Mouse (Mus musculus) granulocyte monocyte progenitor cell, adult 5-6 weeks (primary cell): ENCODE measurements around the gene Hadh. TPM values are rescaled to one million over a fixed set of nuclear protein-coding genes. Genes with fewer than 3 reads are reported as not detected.

Experiments
- ATAC-seq: replicated peaks from 2 replicates; pipeline ENCODE4 v1.8.0; 2016; ENCODE audit warnings: mild to moderate bottlenecking, moderate TSS enrichment, inconsistent platforms; ENCODE audit not compliant: poor library complexity, severe bottlenecking
- total RNA-seq, 2 experiments: library from RNA; stranded (forward) in 1 of 2; stranded (reverse) in 1 of 2; fragments of 200-712, 200-1000 nt in 1 of 2; fragments of >200 nt in 1 of 2; fragmentation: Nextera tagmentation in 1 of 2; gene quantifications; 2 replicates each; pipeline ENCODE4 v1.2.3; 2014 to 2017

The Hadh gene
- total RNA-seq, 2 experiments from 2014 or later, result 57.0 to 73.5 TPM

DNA sequence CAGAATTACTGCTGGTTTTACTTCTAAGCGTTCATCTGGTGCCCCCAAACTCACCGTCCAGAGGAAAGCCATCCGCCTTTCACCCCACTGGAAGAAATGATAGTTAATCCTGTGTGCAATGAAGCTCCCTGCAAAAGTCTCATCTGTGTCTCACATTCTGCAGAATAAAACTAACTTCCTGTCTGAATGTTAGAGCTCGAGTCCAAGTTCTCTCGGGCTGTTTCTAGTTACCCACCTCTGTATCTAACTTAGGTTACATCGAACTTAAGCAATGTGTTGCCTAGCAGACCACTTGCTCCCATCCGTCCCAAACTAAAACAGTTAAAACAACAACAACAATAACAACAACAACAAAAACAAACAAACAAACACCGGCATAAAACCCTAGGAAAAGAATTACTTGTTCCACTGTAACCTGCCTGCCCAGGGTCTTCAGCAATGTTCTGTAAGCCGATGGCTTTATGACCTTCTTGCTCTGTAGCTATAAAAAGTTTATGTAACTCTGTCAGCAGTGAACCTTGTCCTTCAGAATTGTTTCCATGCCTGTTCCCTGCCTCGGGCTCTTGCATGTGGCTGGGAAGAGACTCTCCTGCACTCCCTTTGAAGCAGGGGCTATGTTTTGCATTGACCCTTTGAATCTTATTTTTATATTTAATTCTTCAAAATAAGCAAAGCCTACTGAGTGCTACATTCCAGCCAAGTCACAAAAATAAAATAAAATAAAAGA, 636 bp upstream of the Hadh start:
- ATAC-seq, result peak; percentile 8; the same call in 1 of the 2 replicates

DNA sequence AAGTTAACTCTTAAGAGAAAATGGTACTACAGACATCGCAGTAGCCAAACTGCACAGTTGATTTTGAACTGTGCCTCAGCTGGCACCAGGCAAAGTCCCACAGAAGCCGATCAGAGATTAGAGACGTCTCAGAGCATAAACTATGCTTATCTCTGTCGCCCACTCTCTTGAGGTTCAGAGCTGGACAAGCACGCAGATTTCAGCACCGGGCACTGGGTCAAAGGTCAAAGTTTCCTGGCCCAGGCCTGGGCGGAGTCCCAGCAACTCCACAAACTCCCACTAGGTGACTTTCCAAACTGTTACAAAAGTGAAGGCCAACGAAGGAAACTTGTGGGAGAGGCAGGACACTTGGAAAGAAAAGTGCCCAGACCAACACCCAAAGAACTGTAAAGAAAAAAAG, 744 bp downstream of the Hadh start:
- ATAC-seq, result peak; percentile 54

DNA sequence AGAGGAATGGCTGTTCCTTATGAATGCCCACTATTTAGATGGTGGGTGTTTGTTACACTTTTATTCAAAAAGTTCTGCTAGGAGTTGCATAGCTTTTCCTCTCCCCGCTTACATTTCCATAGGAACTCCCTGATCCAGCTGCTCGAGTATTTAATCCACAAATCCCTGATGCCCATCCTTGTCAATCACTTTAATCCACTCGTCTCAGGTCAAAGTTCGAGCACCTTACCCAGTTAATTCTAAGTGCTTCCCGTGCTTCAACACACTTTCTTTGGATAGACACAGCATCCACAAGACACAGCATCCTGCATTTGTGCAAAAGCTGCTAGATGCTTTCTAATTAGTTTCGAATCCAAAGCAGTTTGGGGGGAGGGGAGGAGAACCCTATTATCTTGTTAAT, 1.5 kb downstream of the Hadh start:
- ATAC-seq, result no peak

DNA sequence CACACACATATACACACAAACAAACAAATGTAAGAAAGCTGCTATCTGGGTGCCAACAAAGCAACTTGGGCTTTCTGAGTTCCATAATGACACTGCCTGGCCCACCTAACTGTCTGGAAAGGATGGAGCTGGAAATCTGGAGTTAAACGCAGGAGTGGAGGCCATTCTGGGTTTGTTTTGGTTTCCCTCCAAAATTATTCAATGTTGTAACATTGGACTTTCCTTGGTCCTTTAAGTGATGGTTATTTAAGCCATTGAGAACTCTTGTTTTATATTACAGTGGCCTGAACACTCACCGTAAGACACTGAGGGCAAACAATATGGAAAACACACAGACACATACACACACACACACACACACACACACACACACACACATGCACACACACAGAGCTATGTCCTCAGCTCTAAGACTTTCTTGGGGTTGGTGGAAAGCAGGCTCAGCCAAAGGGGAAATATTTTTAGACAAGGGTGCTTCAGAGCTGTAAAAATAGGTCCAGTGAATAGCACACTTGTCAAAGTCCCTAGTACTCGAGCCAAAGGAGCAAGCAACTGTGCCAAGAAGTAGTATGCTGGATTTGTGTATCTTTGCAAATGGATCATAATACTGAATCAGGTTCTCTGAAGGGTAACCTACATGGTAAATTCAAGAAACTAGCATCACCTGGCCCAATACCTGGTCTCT, 5.4 kb downstream of the Hadh start:
- no peak for ATAC-seq

- ATAC-seq, result no peak
Measured at GRCm38 (mm10) chr3:131265516-131265915, 6.4 kb downstream of the Hadh start.

DNA sequence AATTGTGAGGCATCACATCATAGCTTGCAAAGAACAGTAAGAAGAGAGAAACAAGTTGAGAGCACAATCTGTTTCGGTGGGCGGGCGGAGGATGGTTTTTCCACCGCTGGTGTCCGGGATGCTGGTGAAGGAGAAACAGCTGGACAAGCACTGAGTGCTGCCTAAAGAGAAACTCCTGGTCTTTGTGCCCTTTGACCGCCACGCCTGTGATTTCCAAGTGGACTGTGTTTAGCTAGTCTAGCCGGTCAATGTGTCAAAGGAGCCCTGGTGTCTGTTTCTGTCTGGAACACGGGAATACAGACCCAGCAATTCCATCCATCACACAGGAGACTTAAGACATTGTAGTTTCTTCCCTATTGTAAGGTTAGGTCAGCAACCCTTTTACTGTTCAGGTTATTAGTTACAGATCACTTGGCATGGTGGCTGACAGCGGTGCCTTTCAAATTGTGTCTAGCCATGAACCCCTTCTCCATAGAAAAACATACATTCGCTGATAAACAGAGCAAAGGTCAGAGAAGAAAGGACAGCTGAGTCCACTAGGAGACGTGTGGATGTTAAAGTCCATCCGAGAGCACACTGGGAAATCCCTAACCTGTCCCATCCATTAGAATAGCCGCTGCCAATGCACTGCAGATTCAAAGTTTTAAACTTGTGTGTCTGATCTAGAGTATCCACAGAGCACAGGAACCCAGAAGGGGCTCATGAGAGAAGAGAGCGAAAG, 8.0 kb downstream of the Hadh start:
- no peak for ATAC-seq

GRCm38 (mm10) chr3:131260418-131260817, 11.5 kb downstream of the Hadh start:
- no peak for ATAC-seq

GRCm38 (mm10) chr3:131259392-131259965, 12.4 kb downstream of the Hadh start:
- no peak for ATAC-seq

DNA sequence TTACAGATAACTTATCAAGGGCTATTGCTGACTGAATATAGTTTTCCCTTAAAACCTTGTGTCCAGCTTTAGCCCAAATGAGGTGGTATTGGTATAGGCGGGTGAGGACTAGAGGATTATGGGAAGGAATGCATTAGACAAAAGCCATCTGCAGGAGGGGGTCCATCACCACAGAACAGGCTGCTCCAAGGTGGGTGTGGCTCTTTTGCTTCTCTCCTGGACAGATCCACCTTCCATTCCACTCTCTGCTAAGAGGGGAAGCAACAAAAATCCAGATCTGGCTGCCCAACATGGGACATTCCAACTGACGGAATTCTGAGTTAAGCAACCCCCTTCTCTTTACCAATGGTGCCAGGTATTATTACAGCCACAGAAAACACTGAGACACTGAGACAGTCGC, 13.0 kb downstream of the Hadh start:
- ATAC-seq, result no peak

GRCm38 (mm10) chr3:131255399-131255981, 16.4 kb downstream of the Hadh start:
- ATAC-seq, result no peak

DNA sequence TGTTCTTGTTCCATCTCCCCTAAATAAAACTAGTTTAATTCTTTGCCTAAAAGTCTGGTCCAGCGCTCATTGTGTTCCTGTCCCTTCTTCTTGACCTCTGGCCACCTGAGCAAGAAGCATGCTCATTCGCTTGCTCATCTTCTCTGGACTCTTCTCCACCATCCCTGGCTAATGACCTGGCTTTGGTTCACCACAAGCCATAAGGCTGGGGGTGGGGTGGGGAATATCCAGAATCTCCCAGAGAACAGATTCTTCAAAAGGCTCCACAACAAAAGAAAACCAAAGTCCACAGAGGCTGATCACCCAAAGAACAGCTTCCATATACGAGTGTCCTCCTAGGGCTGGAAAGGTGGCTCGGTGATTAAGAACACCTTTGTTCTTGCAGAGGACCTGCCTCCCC, 16.9 kb downstream of the Hadh start:
- ATAC-seq, result no peak

GRCm38 (mm10) chr3:131251601-131252000, 20.3 kb downstream of the Hadh start:
- no peak for ATAC-seq

GRCm38 (mm10) chr3:131250978-131251377, 20.9 kb downstream of the Hadh start:
- no peak for ATAC-seq

DNA sequence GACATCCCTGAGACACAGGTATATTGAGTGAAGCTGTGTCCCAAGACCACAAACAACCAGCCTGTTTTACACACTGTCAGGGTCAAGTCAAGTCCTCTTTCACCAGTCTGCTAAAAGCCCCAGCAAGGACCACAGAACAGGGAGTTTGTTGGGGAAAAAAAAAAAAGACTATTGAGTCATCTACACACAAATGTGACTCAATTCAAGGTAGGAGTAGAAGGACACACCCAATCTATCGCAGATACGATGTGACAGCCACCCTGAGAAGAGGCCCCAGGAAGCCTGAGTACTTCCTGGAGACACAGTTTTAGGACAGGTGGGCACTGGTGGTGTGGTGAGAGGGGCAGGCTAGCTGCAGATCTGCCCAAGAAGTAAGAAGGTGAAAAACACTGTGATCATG, 21.6 kb downstream of the Hadh start:
- ATAC-seq, result no peak

GRCm38 (mm10) chr3:131248444-131248843, 23.5 kb downstream of the Hadh start:
- no peak for ATAC-seq

DNA sequence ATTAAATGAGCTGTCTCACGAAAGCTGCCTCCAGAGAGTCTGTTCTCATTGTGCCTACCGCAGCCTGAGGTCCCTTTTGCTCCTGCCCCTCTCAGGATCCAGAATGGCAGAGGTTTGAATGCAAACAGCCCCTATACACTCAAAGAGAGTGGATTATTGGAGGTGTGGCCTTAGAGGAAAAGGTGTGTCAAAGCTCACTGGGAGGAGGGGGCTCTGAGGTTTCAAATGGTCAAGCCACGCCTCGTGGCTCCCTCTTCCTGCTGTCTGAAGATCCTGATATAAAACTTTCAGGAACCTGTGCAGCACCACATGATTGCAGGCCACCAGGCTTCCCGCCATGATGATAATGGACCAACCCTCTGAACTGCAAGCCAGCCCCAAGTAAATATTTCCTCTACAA, 24.1 kb downstream of the Hadh start:
- ATAC-seq, result no peak

GRCm38 (mm10) chr3:131247447-131247846, 24.5 kb downstream of the Hadh start:
- ATAC-seq, result no peak

DNA sequence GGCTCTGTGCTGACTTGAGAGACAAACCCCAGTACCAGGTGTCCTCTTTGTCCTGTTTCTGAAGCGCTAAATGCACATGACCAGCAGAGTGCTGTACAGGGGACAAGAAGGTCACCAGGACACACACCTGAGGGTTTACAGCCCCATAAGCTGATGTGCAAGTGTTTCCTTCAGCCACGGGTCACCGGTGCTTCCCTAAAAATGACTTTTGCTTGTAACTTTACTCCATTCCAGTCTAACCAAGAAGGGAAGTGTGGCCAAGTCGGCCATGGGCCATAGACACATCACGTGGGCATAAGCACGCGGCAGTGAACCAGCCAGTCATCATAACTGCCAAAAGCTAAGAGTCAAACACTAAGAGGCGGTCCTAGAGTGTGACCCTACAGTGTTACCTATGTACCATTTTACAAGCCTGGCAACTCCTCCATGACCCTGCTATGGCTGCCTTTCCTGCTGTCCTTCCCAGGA, 25.3 kb downstream of the Hadh start:
- 0 out of 2 replicates have a peak, but pooled peaks have one; percentile 8 for ATAC-seq

DNA sequence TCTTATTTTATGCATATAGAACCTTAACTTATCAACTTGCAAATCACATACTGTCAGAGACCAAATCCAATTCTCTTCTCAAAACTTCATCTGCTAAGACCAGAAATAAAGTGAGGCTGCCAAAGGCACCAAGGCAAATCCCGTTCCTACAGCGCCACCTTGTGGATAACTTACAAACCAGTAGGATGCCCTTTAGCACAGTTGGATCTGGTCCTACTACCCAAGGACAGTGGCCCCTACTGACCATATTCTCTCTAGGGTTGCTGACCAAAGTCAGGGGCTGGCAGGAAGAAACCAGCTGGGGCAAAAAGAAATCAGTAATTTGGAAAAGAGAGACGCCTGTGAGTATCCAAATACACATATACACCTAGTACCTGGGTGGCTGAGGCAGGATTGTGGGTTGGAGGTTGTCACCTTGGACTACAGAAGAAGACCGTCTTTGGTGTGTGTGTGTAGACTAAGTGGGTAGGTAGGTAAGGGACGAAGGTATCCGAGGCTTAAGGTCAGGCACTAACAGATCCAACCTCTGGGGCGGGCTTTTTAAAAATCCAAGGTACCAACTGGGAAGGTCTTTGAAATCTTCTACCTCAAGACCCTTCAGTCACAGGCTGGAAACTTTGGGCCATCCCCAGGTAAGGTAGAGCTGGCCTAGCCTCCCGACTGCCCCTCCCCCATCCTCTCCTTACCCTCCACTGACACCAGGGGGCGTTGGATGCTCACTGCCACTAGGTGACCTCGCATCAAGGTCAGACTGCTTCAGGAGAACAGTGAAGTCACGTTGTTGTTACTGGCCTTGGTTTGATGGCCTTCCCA, 25.9 kb downstream of the Hadh start:
- peak; percentile 63 for ATAC-seq
